Mouse (Mus musculus) gastrocnemius, postnatal 25 days (tissue): ENCODE measurements around the gene Gm42421. TPM values are rescaled to one million over a fixed set of nuclear protein-coding genes. Genes with fewer than 3 reads are reported as not detected.
A peak's percentile ranks its signal among the peaks of the same experiment; 100 is the strongest.

Experiments
- DNase-seq: peaks from one replicate; pipeline ENCODE4 v3.0.0; 2022
- long read RNA-seq, 2 experiments: library from polyadenylated mRNA; stranded (forward); transcript quantifications; one replicate each; pipeline ENCODE4 v2.0.0; 2021
- total RNA-seq, 2 experiments: library from RNA; stranded (reverse); gene quantifications; 1 replicate in 1 of 2; 2 replicates in 1 of 2; pipeline ENCODE4 v1.2.3; 2021

Gm42421 gene
- not detected for total RNA-seq
- long read RNA-seq, experiment 1 = 0 reads
- long read RNA-seq, experiment 2 = 0 reads

GRCm38 (mm10) chr5:143927875-143928274 is at the start of gene Gm42421:
Gm42421 (plus strand) TSS chr5:143928175.
- no peak for DNase-seq

DNA sequence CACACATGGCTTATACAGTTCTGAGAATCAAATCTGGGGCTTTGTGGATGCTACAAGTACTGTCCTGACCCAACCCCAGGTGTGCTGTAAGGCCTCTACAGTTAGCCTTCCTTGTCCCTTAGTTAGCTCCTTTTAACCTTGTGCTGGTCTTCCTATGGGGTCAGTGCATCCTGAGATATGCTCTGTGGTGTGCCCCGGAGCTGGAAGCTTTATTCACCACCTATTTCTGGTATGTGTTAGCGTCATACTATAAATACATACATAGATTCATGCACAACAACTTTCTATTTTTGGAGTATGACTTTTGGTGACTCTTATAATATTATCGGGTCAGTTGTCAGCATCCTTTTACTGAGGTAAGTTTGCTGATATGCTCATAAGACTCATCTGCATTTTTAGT is 42.7 kb upstream of the Gm42421 start:
- DNase-seq = no peak

DNA sequence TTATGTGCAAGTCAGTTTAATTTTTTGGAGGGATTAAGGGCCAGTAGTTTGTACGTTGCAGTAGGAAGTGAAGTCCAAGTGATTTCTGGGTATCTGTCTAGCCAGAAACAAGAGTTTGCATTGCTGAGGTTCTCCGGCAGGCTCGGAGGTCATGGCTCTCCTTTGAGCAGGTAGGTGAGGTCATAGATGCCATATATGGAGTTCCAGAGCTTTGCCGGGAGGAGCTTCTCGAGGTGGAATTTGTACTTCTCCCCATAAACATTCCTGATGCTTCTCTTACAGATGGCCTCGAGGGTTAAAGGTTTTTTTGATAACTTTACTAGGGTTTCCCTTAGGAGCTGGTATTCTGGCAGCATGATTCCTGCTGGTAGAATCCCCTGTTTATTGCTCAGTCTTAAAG is 37.2 kb upstream of the Gm42421 start:
- DNase-seq = no peak

GRCm38 (mm10) chr5:143892255-143892886 is 35.6 kb upstream of the Gm42421 start:
- DNase-seq = no peak

- DNase-seq = no peak
Observed at GRCm38 (mm10) chr5:143893396-143893795, 34.6 kb upstream of the Gm42421 start.

GRCm38 (mm10) chr5:143897635-143898330 is 30.2 kb upstream of the Gm42421 start, which contains the start of gene Ankrd61:
Ankrd61 (minus strand) TSS chr5:143897685.
- no peak for DNase-seq

DNA sequence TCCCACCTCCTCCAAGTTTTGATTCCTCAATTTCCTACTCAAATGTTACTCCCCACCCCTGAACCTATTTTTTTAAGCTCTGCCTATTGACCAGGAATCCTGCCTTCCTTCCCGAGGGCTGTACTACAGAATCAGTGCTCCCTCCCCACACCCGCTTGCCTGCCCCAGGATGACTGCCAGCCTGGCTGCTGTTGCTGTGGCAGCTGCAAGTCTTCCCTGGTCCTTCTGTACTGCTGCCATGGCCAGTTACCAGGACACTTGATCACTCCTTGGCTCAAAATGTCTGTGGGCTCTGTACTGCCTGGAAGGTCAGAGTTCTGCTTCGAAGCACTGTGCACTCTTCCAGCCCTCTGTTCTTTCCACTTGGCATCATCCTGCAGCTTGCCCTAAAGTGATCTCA is 25.9 kb upstream of the Gm42421 start:
- DNase-seq = peak; percentile 90

- DNase-seq = no peak
Observed at GRCm38 (mm10) chr5:143903813-143904212, 24.2 kb upstream of the Gm42421 start.

- DNase-seq = no peak
Observed at GRCm38 (mm10) chr5:143906429-143906828, 21.5 kb upstream of the Gm42421 start.

- DNase-seq = no peak
Observed at GRCm38 (mm10) chr5:143908926-143909325, 19.0 kb upstream of the Gm42421 start.

- DNase-seq = peak; percentile 96
Observed at GRCm38 (mm10) chr5:143909417-143910400, 18.3 kb upstream of the Gm42421 start, which contains the start of the genes Aimp2 and Pms2. Aimp2 (minus strand) TSS chr5:143909847. Pms2 (plus strand) TSS chr5:143909964.

DNA sequence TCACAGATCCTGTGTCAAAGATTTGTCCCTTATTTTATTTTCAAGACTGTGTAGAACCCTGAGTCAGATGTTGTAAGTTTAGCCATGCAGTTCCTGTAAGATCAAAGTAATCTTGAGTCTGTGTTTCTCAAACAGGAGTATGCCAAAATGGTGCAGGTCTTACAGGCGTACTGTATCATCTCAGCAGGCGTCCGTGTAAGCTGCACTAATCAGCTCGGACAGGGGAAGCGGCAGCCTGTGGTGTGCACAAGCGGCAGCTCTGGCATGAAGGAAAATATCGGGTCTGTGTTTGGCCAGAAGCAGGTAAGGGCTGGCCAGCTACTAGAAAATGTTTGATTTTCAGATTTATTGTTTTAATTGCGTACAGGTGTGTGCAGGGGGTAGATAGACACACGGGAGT is 11.8 kb upstream of the Gm42421 start:
- no peak for DNase-seq

DNA sequence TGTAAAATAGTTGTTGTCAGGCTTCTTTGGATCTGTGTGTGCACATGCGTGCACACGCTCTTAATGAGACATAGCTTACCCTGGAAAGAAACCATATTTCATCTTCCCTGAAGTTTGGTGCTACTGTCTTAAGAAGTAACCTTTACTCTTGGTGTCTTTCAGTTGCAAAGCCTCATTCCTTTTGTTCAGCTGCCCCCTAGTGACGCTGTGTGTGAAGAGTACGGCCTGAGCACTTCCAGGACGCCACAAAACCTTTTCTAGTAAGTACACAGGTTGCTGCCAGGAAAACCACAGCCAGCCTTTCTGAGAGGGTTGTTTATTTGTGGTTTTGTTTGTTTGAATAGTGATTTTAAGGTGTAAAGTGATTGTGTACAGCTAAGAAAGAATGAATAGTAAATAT is 10.6 kb upstream of the Gm42421 start:
- DNase-seq = peak; percentile 32

- no peak for DNase-seq
Observed at GRCm38 (mm10) chr5:143918120-143918519, 9.9 kb upstream of the Gm42421 start.

- DNase-seq = no peak
Observed at GRCm38 (mm10) chr5:143924781-143925452, 3.1 kb upstream of the Gm42421 start.

- no peak for DNase-seq
Observed at GRCm38 (mm10) chr5:143929291-143929690, 1.3 kb downstream of the Gm42421 start.

DNA sequence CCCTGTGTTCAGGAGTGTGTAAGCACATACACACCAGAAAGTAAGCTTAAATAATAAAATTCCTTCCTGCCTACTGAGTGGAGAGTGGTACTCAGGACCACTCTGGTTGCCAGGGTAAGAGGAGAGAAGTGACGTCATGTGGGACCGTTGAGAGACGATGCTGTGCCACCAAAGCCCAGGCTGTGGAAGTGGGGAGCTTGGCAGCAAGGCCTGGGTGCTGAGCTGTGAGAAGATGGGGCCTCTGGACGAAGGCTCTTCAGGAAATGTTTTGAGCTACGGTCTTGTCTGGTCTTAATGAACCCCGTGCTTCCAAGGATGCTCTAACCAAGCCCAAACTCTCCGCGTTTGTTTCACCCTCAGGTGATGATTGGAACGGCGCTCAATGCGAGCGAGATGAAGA is 2.7 kb downstream of the Gm42421 start:
- DNase-seq = no peak

GRCm38 (mm10) chr5:143931863-143932580 is 4.0 kb downstream of the Gm42421 start:
- DNase-seq = no peak

GRCm38 (mm10) chr5:143932831-143933230 is 4.9 kb downstream of the Gm42421 start, which contains the start of gene Rsph10b:
Rsph10b (plus strand) TSS chr5:143933035.
- no peak for DNase-seq

- no peak for DNase-seq
Observed at GRCm38 (mm10) chr5:143933414-143933813, 5.4 kb downstream of the Gm42421 start.

DNA sequence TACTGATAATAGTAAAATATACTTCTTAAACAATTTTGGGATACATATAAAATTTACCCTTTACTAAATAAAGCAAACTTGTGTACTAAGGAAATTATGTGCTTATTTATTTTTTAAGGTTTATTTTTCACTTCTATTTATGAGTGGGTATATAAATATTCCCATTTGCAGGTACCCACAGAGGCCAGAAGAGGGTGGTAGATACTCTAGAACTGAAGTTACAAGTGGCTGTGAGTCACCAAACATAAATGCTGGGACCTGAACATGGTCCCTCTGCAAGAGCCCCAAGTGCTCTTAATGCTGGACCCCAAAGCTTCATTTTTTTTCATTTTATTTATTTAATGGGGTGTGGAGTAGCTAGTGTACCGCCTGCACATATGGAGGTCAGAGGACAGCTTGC is 5.9 kb downstream of the Gm42421 start:
- DNase-seq = no peak
